Mouse (Mus musculus): ENCODE measurements around the gene Car8.

Gene Car8

GRCm38 (mm10) chr4:8238560-8239305 is at the start of gene Car8:
Gene Car8, minus strand, starts transcription at chr4:8239041.
- no peak for DNase-seq (ENCODE audit: low read depth in 2 of 2, low spot score in 2 of 2)

GRCm38 (mm10) chr4:8284934-8285333 is 46.1 kb upstream of the Car8 start:
- DNase-seq (ENCODE audit: low read depth in 2 of 2, low spot score in 2 of 2): no peak

- DNase-seq (ENCODE audit: low read depth in 2 of 2, low spot score in 2 of 2): no peak
Observed at GRCm38 (mm10) chr4:8278159-8278558, 39.3 kb upstream of the Car8 start.

- no peak for DNase-seq (ENCODE audit: low read depth in 2 of 2, low spot score in 2 of 2)
Observed at GRCm38 (mm10) chr4:8249805-8250204, 11.0 kb upstream of the Car8 start.

GRCm38 (mm10) chr4:8245495-8246063 is 6.7 kb upstream of the Car8 start:
- no peak for DNase-seq (ENCODE audit: low read depth in 2 of 2, low spot score in 2 of 2)

- DNase-seq (ENCODE audit: low read depth in 2 of 2, low spot score in 2 of 2): no peak
Observed at GRCm38 (mm10) chr4:8245062-8245461, 6.2 kb upstream of the Car8 start.

GRCm38 (mm10) chr4:8239699-8240098 is 858 bp upstream of the Car8 start:
- DNase-seq (ENCODE audit: low read depth in 2 of 2, low spot score in 2 of 2): no peak

- no peak for DNase-seq (ENCODE audit: low read depth in 2 of 2, low spot score in 2 of 2)
Observed at GRCm38 (mm10) chr4:8239306-8239670, 447 bp upstream of the Car8 start.

- no peak for DNase-seq (ENCODE audit: low read depth in 2 of 2, low spot score in 2 of 2)
Observed at GRCm38 (mm10) chr4:8232393-8233111, 6.3 kb downstream of the Car8 start.

GRCm38 (mm10) chr4:8231291-8231871 is 7.5 kb downstream of the Car8 start:
- no peak for DNase-seq (ENCODE audit: low read depth in 2 of 2, low spot score in 2 of 2)

- no peak for DNase-seq (ENCODE audit: low read depth in 2 of 2, low spot score in 2 of 2)
Observed at GRCm38 (mm10) chr4:8229661-8230298, 9.1 kb downstream of the Car8 start.

- no peak for DNase-seq (ENCODE audit: low read depth in 2 of 2, low spot score in 2 of 2)
Observed at GRCm38 (mm10) chr4:8218941-8219340, 19.9 kb downstream of the Car8 start.

- no peak for DNase-seq (ENCODE audit: low read depth in 2 of 2, low spot score in 2 of 2)
Observed at GRCm38 (mm10) chr4:8218004-8218403, 20.8 kb downstream of the Car8 start.

- no peak for DNase-seq (ENCODE audit: low read depth in 2 of 2, low spot score in 2 of 2)
Observed at GRCm38 (mm10) chr4:8217272-8217671, 21.6 kb downstream of the Car8 start.

GRCm38 (mm10) chr4:8216551-8216950 is 22.3 kb downstream of the Car8 start:
- no peak for DNase-seq (ENCODE audit: low read depth in 2 of 2, low spot score in 2 of 2)

GRCm38 (mm10) chr4:8213661-8214060 is 25.2 kb downstream of the Car8 start:
- DNase-seq (ENCODE audit: low read depth in 2 of 2, low spot score in 2 of 2): no peak

GRCm38 (mm10) chr4:8212873-8213569 is 25.8 kb downstream of the Car8 start:
- DNase-seq (ENCODE audit: low read depth in 2 of 2, low spot score in 2 of 2): no peak

- no peak for DNase-seq (ENCODE audit: low read depth in 2 of 2, low spot score in 2 of 2)
Observed at GRCm38 (mm10) chr4:8210452-8210851, 28.4 kb downstream of the Car8 start.

- DNase-seq (ENCODE audit: low read depth in 2 of 2, low spot score in 2 of 2): no peak
Observed at GRCm38 (mm10) chr4:8207924-8208323, 30.9 kb downstream of the Car8 start.

- DNase-seq (ENCODE audit: low read depth in 2 of 2, low spot score in 2 of 2): peak in 1 of 2 experiments; percentile 2
Observed at GRCm38 (mm10) chr4:8206918-8207573, 31.8 kb downstream of the Car8 start.
